Mouse (Mus musculus) liver, postnatal 0 days (tissue): ENCODE measurements around the gene 1110059G10Rik.

Experiments used
- CTCF ChIP-seq: sonication (generic); IDR thresholded peaks from 2 replicates; pipeline ENCODE4 v1.5.1; 2016; ENCODE audit warnings: antibody characterized with exemption, low read depth
- EP300 ChIP-seq: IDR thresholded peaks from 2 replicates; pipeline ENCODE4 v1.6.1; 2016; ENCODE audit warnings: antibody characterized with exemption, low read depth, mild to moderate bottlenecking

DNA sequence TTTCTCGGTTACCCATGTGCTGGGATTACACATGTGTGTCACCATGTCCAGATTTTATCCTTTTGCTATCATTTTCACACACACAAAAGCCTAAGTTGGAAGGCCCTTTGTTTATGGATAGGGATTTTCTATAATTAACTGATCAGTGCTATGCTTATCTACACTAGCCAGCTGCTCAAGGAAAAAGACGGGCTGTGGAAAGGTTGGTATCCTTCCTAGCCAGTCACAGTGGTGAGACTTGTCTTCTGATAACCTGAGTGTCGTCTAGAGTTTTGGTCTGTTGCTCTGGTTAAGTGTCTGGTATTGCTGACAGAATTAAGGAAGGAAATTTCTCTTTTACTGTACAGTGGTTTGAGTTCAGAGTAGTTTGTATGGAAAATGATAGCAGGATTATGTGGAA lies 21.9 kb downstream of the 1110059G10Rik start:
- no peak for TF ChIP-seq CTCF
- TF ChIP-seq EP300, result no peak
